Mouse (Mus musculus): ENCODE measurements at regions not wholly inside any gene's neighbourhood (a gene's known extent, or its start where the extent isn't known, plus 50 kb on each side); places are given as distances from the start of the nearest gene placed in this dataset. TPM values are rescaled to one million over a fixed set of nuclear protein-coding genes. Genes with fewer than 3 reads are reported as not detected.

- WGBS (ENCODE audit: insufficient replicate concordance) = 50% methylated on average over 1 of the region's 1 CpGs
- no peak for ATAC-seq (replicated peaks; ENCODE audit: insufficient number of reproducible peaks, low FRiP score, low TSS enrichment)
Observed at GRCm38 (mm10) chr11:64925970-64926369, 52.9 kb upstream of the Elac2 start.

More at GRCm38 (mm10) chr11:64925970-64926369, 52.9 kb upstream of the Elac2 start:
- no peak overlapping the region for H3K4me3 ChIP-seq (ENCODE audit: low read depth, low read length)
- no peak overlapping the region for H3K27ac ChIP-seq (ENCODE audit: low read depth, low read length)
- H3K27me3 ChIP-seq (ENCODE audit: control insufficient read depth, insufficient read depth, low read length) = no peaks in the 10 kb centered on the region
- no peaks in the 10 kb centered on the region for H3K9me3 ChIP-seq (replicated peaks; ENCODE audit: control insufficient read depth, low read length)
- H3K4me1 ChIP-seq (ENCODE audit: control insufficient read depth, insufficient read depth, low read length) = 0 out of 2 replicates have a peak, but pooled peaks cover 4% of the 10 kb centered on the region
- H3K4me2 ChIP-seq = no peak overlapping the region
- H3K9ac ChIP-seq (ENCODE audit: low read depth, low read length) = no peak overlapping the region
- H3K36me3 ChIP-seq (ENCODE audit: control insufficient read depth, insufficient read depth, low read length) = no peaks in the 10 kb centered on the region

Small RNA genes in the stretch of these regions (microRNA-seq; reads per million reads assigned to microRNA genes)
- gene Gm24275 (ENCODE audit: borderline number of aligned reads) = not detected

Data from heart, embryonic 11.5 days (tissue).